Mouse (Mus musculus) forebrain, embryonic 16.5 days (tissue): Measurements from ENCODE around the gene 4931406C07Rik. TPM values are rescaled to one million over a fixed set of nuclear protein-coding genes. Genes with fewer than 3 reads are reported as not detected.

Experiments
- ATAC-seq: fragments of 200-750 bp; cut with Nextera tagmentation; 2 replicates; pipeline ENCODE4 v1.8.0; 2017; ENCODE audit warnings: mild to moderate bottlenecking, moderate library complexity
- H3K27ac ChIP-seq: fragments of 300-500 bp; sonication (generic); 2 replicates; pipeline ENCODE4 v1.5.1; 2014; ENCODE audit warnings: low read length, control low read depth
- H3K27me3 ChIP-seq: fragments of 300-500 bp; sonication (generic); replicated peaks from 2 replicates; pipeline ENCODE4 v1.6.1; 2014; ENCODE audit warnings: low read length; ENCODE audit not compliant: control insufficient read depth, insufficient read depth
- H3K36me3 ChIP-seq: fragments of 300-500 bp; sonication (generic); 2 replicates; pipeline ENCODE4 v1.6.1; 2014; ENCODE audit not compliant: control insufficient read depth, insufficient read depth
- H3K4me1 ChIP-seq: fragments of 300-500 bp; sonication (generic); replicated peaks from 2 replicates; pipeline ENCODE4 v1.6.1; 2014; ENCODE audit warnings: low read length; ENCODE audit not compliant: control insufficient read depth, insufficient read depth
- H3K4me2 ChIP-seq: fragments of 300-500 bp; sonication (generic); 2 replicates; pipeline ENCODE4 v1.6.1; 2014; ENCODE audit warnings: mild to moderate bottlenecking, low read length, control low read depth
- H3K4me3 ChIP-seq: fragments of 300-500 bp; sonication (generic); replicated peaks from 2 replicates; pipeline ENCODE4 v1.5.1; 2014; ENCODE audit warnings: mild to moderate bottlenecking, low read length, control low read depth
- H3K9ac ChIP-seq: fragments of 300-500 bp; sonication (generic); replicated peaks from 2 replicates; pipeline ENCODE4 v1.6.1; 2014; ENCODE audit warnings: low read depth, low read length, control low read depth
- H3K9me3 ChIP-seq: fragments of 300-500 bp; sonication (generic); 2 replicates; pipeline ENCODE4 v1.6.1; 2016; ENCODE audit warnings: low read length; ENCODE audit not compliant: control insufficient read depth
- WGBS: fragments of 180-500 bp; shearing (Covaris S2); extraction: QIAGEN DNeasy Blood & Tissue Kit; methylation state at CpG from one replicate; pipeline ENCODE4 v1.1.7; 2014; 5-methylcytosine and 5-hydroxymethylcytosine counted together
- polyA plus RNA-seq: library from polyadenylated mRNA; unstranded; fragments of >200 nt; fragmentation: Nextera tagmentation; extraction: Ambion mirVana; gene quantifications from 2 replicates; pipeline ENCODE4 v1.2.1, GENCODE M21; 2015

4931406C07Rik gene
- polyA plus RNA-seq, 1 experiment from 2014 or later, result 13.6 TPM

DNA sequence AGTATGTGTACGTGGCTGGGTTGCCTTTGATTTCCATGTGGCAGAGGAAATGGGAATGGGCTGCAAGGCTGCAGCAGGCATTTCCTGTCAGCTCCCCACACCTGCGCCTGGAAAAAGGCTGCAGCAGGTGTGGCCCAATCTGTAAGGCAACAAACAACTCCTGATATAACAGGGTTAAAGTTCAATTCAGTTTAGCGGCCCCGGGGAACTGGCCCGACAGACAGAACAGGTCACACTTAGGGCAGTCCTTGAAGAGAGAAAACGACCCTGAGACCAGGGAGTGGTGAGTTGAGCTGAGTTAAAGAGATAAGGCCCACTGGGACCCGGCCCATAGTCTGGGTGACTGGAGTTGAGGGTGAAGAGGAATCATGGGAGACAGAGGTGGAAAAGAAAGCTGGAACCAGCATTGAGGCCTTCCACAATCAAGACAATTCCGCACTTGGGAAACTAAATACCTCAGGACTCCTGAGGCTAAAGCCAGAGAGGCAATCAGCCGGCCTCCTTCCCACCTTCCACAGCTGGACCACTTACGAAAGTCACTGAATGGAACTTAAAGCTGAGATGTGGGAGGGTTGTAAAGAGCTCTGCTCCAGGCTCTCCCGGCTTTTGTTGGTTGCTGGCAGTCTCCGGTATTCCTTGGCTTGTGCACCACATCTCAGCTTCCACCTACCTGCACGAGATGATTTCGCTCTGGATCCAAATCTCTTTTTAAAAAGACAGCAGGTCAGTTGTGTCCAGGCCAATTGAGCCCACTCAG, 60.8 kb downstream of the 4931406C07Rik start:
- WGBS, result 83% methylated on average over 14 of the region's 14 CpGs
- no peak overlapping the region for H3K4me3 ChIP-seq
- no peak overlapping the region for H3K9ac ChIP-seq
- H3K4me2 ChIP-seq, result no peak overlapping the region
- H3K27me3 ChIP-seq, result no peaks in the 10 kb centered on the region
- no peak overlapping the region for H3K27ac ChIP-seq
- no peaks in the 10 kb centered on the region for H3K9me3 ChIP-seq
- no peak for ATAC-seq
- no peaks in the 10 kb centered on the region for H3K36me3 ChIP-seq
- no peaks in the 10 kb centered on the region for H3K4me1 ChIP-seq

DNA sequence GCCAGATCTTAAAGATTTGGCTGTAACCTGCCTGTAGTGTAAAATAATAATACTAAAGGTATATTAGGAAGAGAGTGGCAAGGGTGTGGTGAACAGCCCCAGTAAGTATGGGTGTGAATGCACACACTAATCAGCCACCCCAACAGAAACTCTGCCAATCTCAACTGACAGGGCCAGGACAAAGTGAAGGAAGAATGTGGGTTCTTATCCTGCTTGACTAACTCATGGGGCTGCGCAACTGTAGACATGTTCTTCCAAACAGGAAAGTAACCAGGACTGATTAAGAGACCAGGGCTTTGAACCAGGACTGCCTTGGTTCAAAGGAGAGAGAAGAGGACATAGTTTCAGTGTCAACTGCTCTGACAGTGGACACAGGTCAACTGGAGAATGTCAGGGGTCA, 64.1 kb downstream of the 4931406C07Rik start:
- no peak overlapping the region for H3K4me3 ChIP-seq
- H3K9me3 ChIP-seq, result no peaks in the 10 kb centered on the region
- no peak overlapping the region for H3K4me2 ChIP-seq
- ATAC-seq, result no peak
- no peak overlapping the region for H3K9ac ChIP-seq
- H3K27me3 ChIP-seq, result no peaks in the 10 kb centered on the region
- WGBS, result 97% methylated on average over 1 of the region's 1 CpGs
- peaks cover 11% of the 10 kb centered on the region for H3K4me1 ChIP-seq
- H3K36me3 ChIP-seq, result no peaks in the 10 kb centered on the region
- no peak overlapping the region for H3K27ac ChIP-seq

DNA sequence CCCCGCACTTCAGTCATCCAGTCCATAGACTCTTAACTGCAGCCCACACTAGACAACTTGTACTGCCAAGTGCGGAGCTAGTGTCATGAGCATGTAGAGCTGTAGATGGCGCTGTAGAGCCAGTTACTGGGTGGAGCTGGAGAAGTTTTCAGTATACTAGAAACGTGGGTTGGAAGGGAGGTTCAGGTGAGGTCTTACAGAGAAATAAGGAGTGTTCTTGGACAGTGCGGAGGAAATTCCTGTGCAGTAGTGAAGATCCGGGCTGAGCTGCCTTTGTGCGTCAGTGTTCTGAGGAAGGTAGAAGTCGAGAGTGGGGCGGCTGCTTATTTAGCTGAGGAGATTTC, 64.7 kb downstream of the 4931406C07Rik start:
- ATAC-seq, result no peak
- Histone ChIP-seq H3K4me3 (no peak overlapping the region), H3K4me2 (no peak overlapping the region), H3K4me1 (peaks cover 11% of the 10 kb centered on the region), H3K9me3 (no peaks in the 10 kb centered on the region), H3K27ac (no peak overlapping the region), H3K36me3 (no peaks in the 10 kb centered on the region), H3K27me3 (no peaks in the 10 kb centered on the region), H3K9ac (no peak overlapping the region)
- WGBS, result 47% methylated on average over 9 of the region's 9 CpGs

DNA sequence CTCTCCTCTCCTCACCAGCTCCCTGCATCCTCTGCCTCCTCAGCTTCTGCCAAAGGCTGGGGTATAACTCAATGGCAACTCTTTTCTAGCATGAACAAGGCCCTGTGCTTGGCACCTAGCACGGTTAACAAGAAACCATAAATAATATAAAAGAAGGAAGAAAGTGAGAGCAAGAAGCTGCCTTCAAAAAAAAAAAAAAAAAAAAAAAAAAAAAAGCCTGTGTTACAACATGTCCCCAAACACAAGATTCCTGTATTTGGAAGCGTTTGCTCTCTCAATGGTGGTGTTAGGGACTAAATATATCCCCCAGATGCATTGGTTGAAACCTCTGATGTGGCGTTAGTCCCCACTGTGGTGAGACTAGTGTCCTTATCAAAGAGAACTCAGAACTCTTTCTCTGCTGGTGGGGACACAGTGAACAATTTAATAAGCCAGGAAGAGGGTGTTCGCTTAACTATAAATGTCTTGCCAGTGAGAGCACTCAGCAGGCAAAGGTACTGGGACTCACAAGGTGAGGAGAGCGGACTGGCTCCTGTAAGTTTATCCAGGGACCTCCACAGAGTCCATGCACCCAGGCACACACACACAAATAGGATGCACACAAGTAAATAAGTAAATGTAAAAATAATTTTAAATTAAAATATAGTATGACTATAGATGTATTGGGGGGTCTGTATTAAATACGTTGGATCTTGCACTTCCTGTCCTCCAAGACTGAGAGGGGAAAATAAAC, 65.2 kb downstream of the 4931406C07Rik start:
- no peak for ATAC-seq
- no peaks in the 10 kb centered on the region for H3K9me3 ChIP-seq
- H3K27ac ChIP-seq, result no peak overlapping the region
- no peak overlapping the region for H3K9ac ChIP-seq
- H3K36me3 ChIP-seq, result no peaks in the 10 kb centered on the region
- 77% methylated on average over 6 of the region's 6 CpGs for WGBS
- H3K27me3 ChIP-seq, result no peaks in the 10 kb centered on the region
- peaks cover 11% of the 10 kb centered on the region for H3K4me1 ChIP-seq
- H3K4me2 ChIP-seq, result no peak overlapping the region
- no peak overlapping the region for H3K4me3 ChIP-seq

DNA sequence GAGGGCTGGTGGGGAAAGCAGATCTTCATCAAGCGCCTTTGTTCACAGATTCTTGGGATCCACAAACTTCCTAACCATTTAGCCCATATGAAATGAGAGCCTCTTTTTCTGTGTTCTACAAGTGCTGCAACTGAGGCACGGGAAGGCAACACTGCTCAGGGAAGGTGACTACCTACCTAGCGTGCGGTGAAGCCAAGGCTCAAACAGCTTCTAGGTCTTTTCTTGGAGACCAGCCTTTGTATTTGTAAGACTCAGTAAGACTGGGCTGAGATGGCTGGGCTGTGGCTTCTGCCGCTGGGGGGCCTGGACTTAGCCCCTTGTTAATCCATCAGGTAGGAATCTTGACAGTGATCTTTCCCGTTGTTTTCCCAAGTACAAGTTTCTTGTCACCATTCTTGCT, 66.2 kb downstream of the 4931406C07Rik start:
- Histone ChIP-seq H3K4me2 (no peak overlapping the region), H3K9me3 (no peaks in the 10 kb centered on the region), H3K4me3 (no peak overlapping the region), H3K36me3 (no peaks in the 10 kb centered on the region), H3K4me1 (peaks cover 11% of the 10 kb centered on the region), H3K27ac (no peak overlapping the region), H3K9ac (no peak overlapping the region), H3K27me3 (no peaks in the 10 kb centered on the region)
- no peak for ATAC-seq
- WGBS, result 95% methylated on average over 6 of the region's 6 CpGs

DNA sequence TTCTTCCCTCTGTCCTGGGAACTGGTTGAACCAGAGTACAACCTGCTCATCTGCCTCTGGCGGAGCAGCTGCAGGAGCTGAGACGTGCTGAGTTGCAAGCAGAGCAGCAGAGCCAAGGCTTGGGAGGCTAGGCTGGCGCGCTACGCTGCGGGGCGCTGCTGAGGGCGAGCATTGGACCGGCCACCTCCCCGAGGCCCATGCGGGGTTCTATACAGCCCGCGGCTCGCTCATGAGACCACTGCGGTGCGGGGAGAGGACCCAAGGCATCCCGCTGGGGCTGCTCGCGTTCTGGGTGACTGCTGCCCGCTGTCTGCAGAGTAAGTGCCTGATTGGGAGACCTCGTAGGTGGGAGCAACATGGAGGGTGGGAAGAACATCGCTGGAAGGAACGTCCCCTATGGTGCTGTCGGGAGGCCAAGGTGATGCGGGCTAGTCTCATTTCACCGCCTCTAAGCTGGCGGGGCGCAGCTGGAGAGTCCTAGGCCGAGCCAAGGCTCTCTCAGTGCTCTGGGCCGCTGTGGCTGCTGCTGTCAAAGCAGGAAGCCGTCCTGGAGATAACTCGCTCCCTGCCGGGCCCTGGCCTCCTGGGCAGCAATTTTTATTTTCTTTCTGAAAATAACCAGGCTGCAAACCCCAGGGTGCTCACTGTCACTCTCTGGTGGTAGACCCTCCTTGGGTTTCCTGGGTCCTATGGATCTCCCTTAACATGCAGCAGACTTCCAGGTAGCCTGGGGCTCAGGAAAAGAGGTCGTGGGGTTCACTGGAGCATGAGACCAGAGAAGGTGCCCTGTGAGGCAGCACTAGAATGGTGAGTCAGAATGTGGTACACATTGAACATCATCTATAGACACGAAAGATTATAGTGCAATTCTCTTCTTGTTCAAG, 67.0 kb downstream of the 4931406C07Rik start, which contains the start of gene Vstm5:
Gene Vstm5, plus strand, starts transcription at position 4 of the 884 bp plus-strand sequence.
- ATAC-seq, result peak; percentile 93
- Histone ChIP-seq H3K27ac (no peak within 1 kb of the TSS; the same call in 1 of the 2 replicates), H3K36me3 (no peaks in the 10 kb centered on the region), H3K4me1 (peaks cover 11% of the 10 kb centered on the region), H3K4me2 (peak within 1 kb of the TSS; percentile 79), H3K4me3 (peak within 1 kb of the TSS; percentile 55), H3K9ac (peak within 1 kb of the TSS; percentile 79), H3K9me3 (no peaks in the 10 kb centered on the region), H3K27me3 (no peaks in the 10 kb centered on the region)
- 5% methylated on average over 35 of the region's 35 CpGs for WGBS

DNA sequence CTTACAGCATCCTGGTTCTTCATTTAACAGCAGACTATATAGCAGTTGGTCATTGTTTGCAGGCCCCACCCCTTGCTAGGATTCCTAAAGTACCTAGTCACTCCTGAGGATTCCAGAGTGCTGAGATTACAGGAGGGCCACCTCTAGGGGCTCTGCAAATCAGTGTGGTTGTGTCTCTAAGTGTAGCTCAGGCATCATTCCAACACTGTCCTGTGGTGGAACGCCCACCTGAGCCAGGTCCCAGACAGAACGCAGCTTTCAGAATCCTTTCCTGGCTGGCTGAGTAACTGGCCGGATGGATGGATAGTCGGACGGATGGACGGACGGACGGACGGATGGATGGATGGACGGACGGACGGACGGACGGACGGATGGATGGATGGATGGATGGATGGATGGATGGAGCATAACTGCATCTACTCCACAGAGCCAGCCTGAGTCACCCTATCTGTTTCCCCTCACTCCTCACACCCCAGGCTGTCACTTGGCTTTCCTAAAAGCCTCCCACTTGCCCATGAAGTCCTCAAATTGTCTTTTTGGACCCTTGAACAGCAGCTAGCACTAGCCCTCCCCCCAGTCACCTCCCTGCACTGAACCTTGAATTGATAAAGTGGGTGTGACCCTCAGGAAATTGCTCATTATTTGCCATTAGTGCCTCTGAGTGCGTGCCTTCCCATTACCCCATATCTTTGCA, 67.8 kb downstream of the 4931406C07Rik start:
- peak overlapping the region; percentile 79 for H3K9ac ChIP-seq
- WGBS, result 68% methylated on average over 16 of the region's 16 CpGs
- no peaks in the 10 kb centered on the region for H3K36me3 ChIP-seq
- H3K4me2 ChIP-seq, result peak overlapping the region; percentile 79
- peaks cover 11% of the 10 kb centered on the region for H3K4me1 ChIP-seq
- peak overlapping the region; percentile 55 for H3K4me3 ChIP-seq
- H3K9me3 ChIP-seq, result no peaks in the 10 kb centered on the region
- ATAC-seq, result peak; percentile 6; the same call in 1 of the 2 replicates
- no peaks in the 10 kb centered on the region for H3K27me3 ChIP-seq
- no peak overlapping the region for H3K27ac ChIP-seq

DNA sequence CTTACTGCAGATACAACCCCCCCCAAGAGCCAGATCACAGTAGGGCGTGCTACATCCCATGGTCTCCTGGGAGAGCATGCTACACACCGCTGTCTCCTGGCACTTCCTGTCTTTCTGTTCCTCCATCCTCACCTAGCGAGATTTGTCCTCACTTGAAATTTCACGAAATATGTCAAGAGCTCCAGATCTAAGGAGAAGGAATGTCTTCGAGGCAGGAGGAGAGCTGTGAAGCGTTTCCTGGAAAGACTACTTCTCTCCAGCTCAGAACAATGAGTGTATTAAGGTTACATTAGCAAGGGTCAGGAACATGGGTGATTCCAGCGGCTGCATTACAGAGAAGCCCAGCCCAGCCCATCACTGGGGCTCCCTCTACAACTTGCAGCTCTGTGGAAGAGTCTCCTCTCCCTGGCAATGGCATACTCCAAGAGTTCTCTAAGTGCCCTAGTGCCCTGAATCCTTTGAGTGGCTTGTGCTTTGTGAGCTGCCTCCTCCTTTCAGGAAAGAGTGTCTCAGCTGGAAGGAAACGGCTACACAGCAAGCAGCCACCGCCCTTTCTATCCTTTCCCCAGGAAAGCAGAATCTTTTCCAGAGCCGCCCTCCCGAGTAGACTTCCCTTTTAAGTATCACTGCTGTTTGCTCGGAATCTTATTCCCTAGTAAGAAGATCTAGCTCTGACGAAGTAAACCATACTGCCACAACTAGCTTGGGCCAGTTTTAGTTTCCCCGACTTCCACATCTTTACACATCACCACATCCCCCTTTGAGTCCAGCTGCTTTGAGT, 68.5 kb downstream of the 4931406C07Rik start:
- WGBS, result 57% methylated on average over 14 of the region's 14 CpGs

More for the DNA sequence above, 68.5 kb downstream of the 4931406C07Rik start:
- Histone ChIP-seq H3K4me3 (no peak overlapping the region), H3K4me1 (peaks cover 11% of the 10 kb centered on the region), H3K27me3 (no peaks in the 10 kb centered on the region), H3K9ac (no peak overlapping the region), H3K36me3 (no peaks in the 10 kb centered on the region), H3K9me3 (no peaks in the 10 kb centered on the region), H3K4me2 (no peak overlapping the region), H3K27ac (no peak overlapping the region)
- no peak for ATAC-seq
